Mouse (Mus musculus): ENCODE measurements around the gene Spem2. TPM values are rescaled to one million over a fixed set of nuclear protein-coding genes. Genes with fewer than 3 reads are reported as not detected.
A peak's percentile ranks its signal among the peaks of the same experiment; 100 is the strongest.

The Spem2 gene
- polyA plus RNA-seq, 1 experiment from 2014 or later: not detected

DNA sequence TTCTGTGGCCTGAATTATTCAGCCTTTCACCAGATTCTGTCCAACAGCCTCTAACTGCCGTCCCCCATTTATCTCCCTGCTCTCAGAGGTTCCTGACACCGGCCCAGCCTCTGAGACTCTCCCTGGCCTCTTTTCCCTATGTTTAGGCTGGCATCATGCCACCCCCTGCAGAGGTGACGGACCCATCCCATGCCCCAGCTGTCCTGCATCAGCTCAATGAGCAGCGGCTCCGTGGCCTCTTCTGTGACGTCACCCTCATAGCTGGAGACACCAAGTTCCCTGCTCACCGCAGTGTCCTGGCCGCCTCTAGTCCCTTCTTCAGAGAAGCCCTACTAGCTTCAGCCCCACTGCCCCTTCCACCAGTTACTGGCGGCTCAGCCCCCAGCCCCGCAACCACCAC lies 42.5 kb downstream of the Spem2 start:
- H3K9me3 ChIP-seq: no peaks in the 10 kb centered on the region
- no peak for ATAC-seq (ENCODE audit: borderline replicate concordance, extremely low read depth, low FRiP score, low TSS enrichment)
- H3K36me3 ChIP-seq: peaks cover 3% of the 10 kb centered on the region; the same call in 1 of the 2 replicates
- H3K4me3 ChIP-seq: no peak overlapping the region
- H3K4me2 ChIP-seq: no peak overlapping the region
- H3K4me1 ChIP-seq: peaks cover 19% of the 10 kb centered on the region
- H3K27me3 ChIP-seq: no peaks in the 10 kb centered on the region
- no peak overlapping the region for H3K27ac ChIP-seq
- H3K9ac ChIP-seq: no peak overlapping the region
- 58% methylated on average over 10 of the region's 10 CpGs for WGBS

DNA sequence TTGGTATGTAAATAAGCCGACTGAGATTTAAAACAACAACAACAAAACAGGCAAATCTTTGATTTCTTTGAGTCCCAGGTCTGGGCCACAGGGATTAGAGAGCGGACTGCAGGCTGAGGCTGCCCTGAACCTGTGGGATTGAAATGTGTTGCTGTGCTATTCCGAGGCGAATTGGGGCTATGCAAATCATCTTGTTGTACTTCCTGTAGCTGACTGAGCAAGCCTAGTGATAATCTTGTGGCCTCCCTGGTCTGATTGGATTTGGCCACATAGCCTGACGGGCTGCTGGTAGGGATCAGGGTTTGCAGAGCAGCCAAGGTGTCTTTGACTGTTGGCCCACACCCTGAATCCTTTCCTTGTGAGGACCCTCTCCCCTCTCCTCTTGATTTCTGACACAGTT lies 43.3 kb downstream of the Spem2 start:
- Histone ChIP-seq H3K27me3 (no peaks in the 10 kb centered on the region), H3K9me3 (no peaks in the 10 kb centered on the region), H3K36me3 (peaks cover 3% of the 10 kb centered on the region; the same call in 1 of the 2 replicates), H3K27ac (no peak overlapping the region), H3K9ac (no peak overlapping the region), H3K4me3 (no peak overlapping the region), H3K4me2 (no peak overlapping the region), H3K4me1 (peaks cover 19% of the 10 kb centered on the region)
- ATAC-seq (ENCODE audit: borderline replicate concordance, extremely low read depth, low FRiP score, low TSS enrichment): no peak
- WGBS: 59% methylated on average over 5 of the region's 5 CpGs

DNA sequence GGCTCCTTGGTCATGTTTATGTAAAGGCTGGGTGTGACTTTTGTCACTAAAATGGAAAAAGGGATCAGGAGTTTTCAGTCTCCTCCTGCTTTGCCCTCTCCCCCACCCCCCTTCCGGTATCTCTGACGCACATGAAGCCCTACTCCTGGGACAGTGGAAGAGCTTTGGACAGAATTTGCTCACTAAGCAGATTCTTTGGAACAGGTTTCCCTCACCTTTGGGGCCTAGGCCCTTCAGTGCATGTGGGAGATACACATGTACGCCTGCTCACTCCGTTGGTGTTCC lies 50.7 kb downstream of the Spem2 start:
- Histone ChIP-seq H3K9ac (no peak overlapping the region), H3K4me2 (peak overlapping the region; percentile 60), H3K9me3 (no peaks in the 10 kb centered on the region), H3K27me3 (no peaks in the 10 kb centered on the region), H3K27ac (no peak overlapping the region), H3K36me3 (no peaks in the 10 kb centered on the region), H3K4me3 (peak overlapping the region; percentile 86; the same call in 1 of the 2 replicates), H3K4me1 (peaks cover 22% of the 10 kb centered on the region)
- WGBS: 45% methylated on average over 4 of the region's 4 CpGs
- ATAC-seq (ENCODE audit: borderline replicate concordance, extremely low read depth, low FRiP score, low TSS enrichment): no peak

DNA sequence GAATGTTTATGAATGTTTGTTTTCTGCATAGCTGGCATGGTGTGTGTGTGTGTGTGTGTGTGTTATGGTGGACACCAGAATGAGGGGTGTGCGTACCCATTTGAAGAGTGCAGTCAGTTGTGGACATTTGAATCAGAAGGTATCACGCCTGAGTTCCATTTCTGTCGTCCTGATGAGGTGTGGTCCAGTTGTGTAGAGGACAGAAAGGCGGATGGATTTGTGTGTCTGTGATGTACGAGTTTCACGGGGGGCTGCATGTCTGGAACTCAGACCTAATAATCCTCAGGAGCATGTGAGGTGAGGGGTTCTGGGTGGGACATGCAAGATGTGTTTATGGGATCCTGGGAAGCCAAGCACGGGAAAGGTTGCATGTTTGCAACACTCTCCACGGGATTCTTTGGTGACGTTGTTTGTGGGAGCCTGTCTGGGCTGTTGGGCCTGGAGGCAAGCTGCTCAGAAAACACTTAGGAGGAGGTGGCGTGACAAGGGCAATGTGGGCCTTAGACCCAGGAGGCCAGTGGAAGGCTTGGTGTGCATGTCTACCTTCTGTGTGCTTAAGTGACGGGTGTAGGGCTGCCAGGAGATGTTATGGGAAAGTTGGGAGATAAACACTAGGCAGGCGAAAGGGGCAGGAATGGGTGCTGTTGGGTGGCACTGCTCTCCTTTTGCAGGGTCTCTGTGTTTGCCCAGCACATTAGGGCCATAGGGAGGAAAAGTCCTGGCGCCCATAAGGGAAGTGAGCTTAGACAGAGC lies 51.2 kb downstream of the Spem2 start:
- peak overlapping the region; percentile 86 for H3K4me3 ChIP-seq
- WGBS: 41% methylated on average over 13 of the region's 13 CpGs
- ATAC-seq (ENCODE audit: borderline replicate concordance, extremely low read depth, low FRiP score, low TSS enrichment): no peak

More for the DNA sequence above, 51.2 kb downstream of the Spem2 start:
- H3K4me2 ChIP-seq: peak overlapping the region; percentile 60
- peak overlapping the region; percentile 94 for H3K9ac ChIP-seq
- no peaks in the 10 kb centered on the region for H3K9me3 ChIP-seq
- no peaks in the 10 kb centered on the region for H3K27me3 ChIP-seq
- H3K4me1 ChIP-seq: peaks cover 22% of the 10 kb centered on the region
- H3K36me3 ChIP-seq: no peaks in the 10 kb centered on the region
- no peak overlapping the region for H3K27ac ChIP-seq

Other genes starting within 250 kb of the Spem2 start
- gene Wrap53, start 238.2 kb downstream of the Spem2 start, polyA plus RNA-seq (2015; fragmentation: Nextera tagmentation; extraction: Ambion mirVana): 28.3 and 28.4 TPM in 2 replicates
- 168 and 170 TPM in 2 replicates for gene Trp53, start 238.1 kb downstream of the Spem2 start, polyA plus RNA-seq (2015; fragmentation: Nextera tagmentation; extraction: Ambion mirVana)
- gene Atp1b2, start 212.5 kb downstream of the Spem2 start, polyA plus RNA-seq (2015; fragmentation: Nextera tagmentation; extraction: Ambion mirVana): 8.4 and 10.1 TPM in 2 replicates
- gene Shbg, start 200.6 kb downstream of the Spem2 start, polyA plus RNA-seq (2015; fragmentation: Nextera tagmentation; extraction: Ambion mirVana): not detected in 2 replicates
- 17.8 and 18.6 TPM in 2 replicates for gene Sat2, start 196.4 kb downstream of the Spem2 start, polyA plus RNA-seq (2015; fragmentation: Nextera tagmentation; extraction: Ambion mirVana)
- gene Fxr2, start 185.5 kb downstream of the Spem2 start, polyA plus RNA-seq (2015; fragmentation: Nextera tagmentation; extraction: Ambion mirVana): 26.7 and 27.8 TPM in 2 replicates
- 0.24 and 0.25 TPM in 2 replicates for gene Sox15, start 163.2 kb downstream of the Spem2 start, polyA plus RNA-seq (2015; fragmentation: Nextera tagmentation; extraction: Ambion mirVana)
- 66.2 and 66.7 TPM in 2 replicates for gene Mpdu1, start 155.8 kb downstream of the Spem2 start, polyA plus RNA-seq (2015; fragmentation: Nextera tagmentation; extraction: Ambion mirVana)
- gene Cd68, start 152.3 kb downstream of the Spem2 start, polyA plus RNA-seq (2015; fragmentation: Nextera tagmentation; extraction: Ambion mirVana): 11.5 and 11.8 TPM in 2 replicates
- gene Eif4a1, start 146.0 kb downstream of the Spem2 start, polyA plus RNA-seq (2015; fragmentation: Nextera tagmentation; extraction: Ambion mirVana): 595 and 603 TPM in 2 replicates
- 72.5 and 81.1 TPM in 2 replicates for gene Senp3, start 136.4 kb downstream of the Spem2 start, polyA plus RNA-seq (2015; fragmentation: Nextera tagmentation; extraction: Ambion mirVana)
- gene Tnfsf13, start 132.7 kb downstream of the Spem2 start, polyA plus RNA-seq (2015; fragmentation: Nextera tagmentation; extraction: Ambion mirVana): 1.0 and 1.1 TPM in 2 replicates
- 8.3 and 8.9 TPM in 2 replicates for gene Tnfsf12, start 122.6 kb downstream of the Spem2 start, polyA plus RNA-seq (2015; fragmentation: Nextera tagmentation; extraction: Ambion mirVana)
- gene Tnfsfm13, start 122.4 kb downstream of the Spem2 start, polyA plus RNA-seq (2015; fragmentation: Nextera tagmentation; extraction: Ambion mirVana): 4.3 and 5.9 TPM in 2 replicates
- 26.7 and 31.6 TPM in 2 replicates for gene Polr2a, start 59.8 kb downstream of the Spem2 start, polyA plus RNA-seq (2015; fragmentation: Nextera tagmentation; extraction: Ambion mirVana)
- gene Slc35g3, start 56.5 kb downstream of the Spem2 start, polyA plus RNA-seq (2015; fragmentation: Nextera tagmentation; extraction: Ambion mirVana): 0.19 and 0.26 TPM in 2 replicates
- 2.6 and 3.0 TPM in 2 replicates for gene Zbtb4, start 52.6 kb downstream of the Spem2 start, polyA plus RNA-seq (2015; fragmentation: Nextera tagmentation; extraction: Ambion mirVana)
- gene Chrnb1, start 22.5 kb downstream of the Spem2 start, polyA plus RNA-seq (2015; fragmentation: Nextera tagmentation; extraction: Ambion mirVana): 15.7 and 15.8 TPM in 2 replicates
- gene Fgf11, start 16.6 kb downstream of the Spem2 start, polyA plus RNA-seq (2015; fragmentation: Nextera tagmentation; extraction: Ambion mirVana): 1.2 and 1.3 TPM in 2 replicates
- 6.3 and 7.3 TPM in 2 replicates for gene Tmem102, start 12.8 kb downstream of the Spem2 start, polyA plus RNA-seq (2015; fragmentation: Nextera tagmentation; extraction: Ambion mirVana)
- gene Gm39566, start 3.2 kb downstream of the Spem2 start, polyA plus RNA-seq (2015; fragmentation: Nextera tagmentation; extraction: Ambion mirVana): not detected in 2 replicates
- gene Spem1, start 3.7 kb upstream of the Spem2 start, polyA plus RNA-seq (2015; fragmentation: Nextera tagmentation; extraction: Ambion mirVana): not detected in 2 replicates
- 5.5 and 6.5 TPM in 2 replicates for gene Nlgn2, start 19.3 kb upstream of the Spem2 start, polyA plus RNA-seq (2015; fragmentation: Nextera tagmentation; extraction: Ambion mirVana)
- gene Tmem256, start 20.0 kb upstream of the Spem2 start, polyA plus RNA-seq (2015; fragmentation: Nextera tagmentation; extraction: Ambion mirVana): 434 and 473 TPM in 2 replicates
- 110 and 119 TPM in 2 replicates for gene Plscr3, start 27.9 kb upstream of the Spem2 start, polyA plus RNA-seq (2015; fragmentation: Nextera tagmentation; extraction: Ambion mirVana)
- gene Tnk1, start 40.3 kb upstream of the Spem2 start, polyA plus RNA-seq (2015; fragmentation: Nextera tagmentation; extraction: Ambion mirVana): 9.2 and 9.6 TPM in 2 replicates
- gene Tmem95, start 59.6 kb upstream of the Spem2 start, polyA plus RNA-seq (2015; fragmentation: Nextera tagmentation; extraction: Ambion mirVana): not detected in 2 replicates
- 8.1 and 8.6 TPM in 2 replicates for gene Kctd11, start 62.9 kb upstream of the Spem2 start, polyA plus RNA-seq (2015; fragmentation: Nextera tagmentation; extraction: Ambion mirVana)
- 1.4 and 5.0 TPM in 2 replicates for gene Acap1, start 77.1 kb upstream of the Spem2 start, polyA plus RNA-seq (2015; fragmentation: Nextera tagmentation; extraction: Ambion mirVana)
- gene 2810408A11Rik, start 82.5 kb upstream of the Spem2 start, polyA plus RNA-seq (2015; fragmentation: Nextera tagmentation; extraction: Ambion mirVana): 11.9 and 13.0 TPM in 2 replicates
- 7.1 and 8.0 TPM in 2 replicates for gene Neurl4, start 82.6 kb upstream of the Spem2 start, polyA plus RNA-seq (2015; fragmentation: Nextera tagmentation; extraction: Ambion mirVana)
- 81.7 and 82.2 TPM in 2 replicates for gene Gps2, start 95.4 kb upstream of the Spem2 start, polyA plus RNA-seq (2015; fragmentation: Nextera tagmentation; extraction: Ambion mirVana)
- gene Eif5a, start 103.5 kb upstream of the Spem2 start, polyA plus RNA-seq (2015; fragmentation: Nextera tagmentation; extraction: Ambion mirVana): 1,673 and 1,693 TPM in 2 replicates
- gene Ybx2, start 117.3 kb upstream of the Spem2 start, polyA plus RNA-seq (2015; fragmentation: Nextera tagmentation; extraction: Ambion mirVana): 2.8 and 3.0 TPM in 2 replicates
- gene Slc2a4, start 129.7 kb upstream of the Spem2 start, polyA plus RNA-seq (2015; fragmentation: Nextera tagmentation; extraction: Ambion mirVana): 18.0 and 20.6 TPM in 2 replicates
- 154 and 170 TPM in 2 replicates for gene Cldn7, start 146.3 kb upstream of the Spem2 start, polyA plus RNA-seq (2015; fragmentation: Nextera tagmentation; extraction: Ambion mirVana)
- gene Ctdnep1, start 162.7 kb upstream of the Spem2 start, polyA plus RNA-seq (2015; fragmentation: Nextera tagmentation; extraction: Ambion mirVana): 22.3 and 25.4 TPM in 2 replicates
- 106 and 111 TPM in 2 replicates for gene Elp5, start 164.1 kb upstream of the Spem2 start, polyA plus RNA-seq (2015; fragmentation: Nextera tagmentation; extraction: Ambion mirVana)
- 453 and 455 TPM in 2 replicates for gene Gabarap, start 172.7 kb upstream of the Spem2 start, polyA plus RNA-seq (2015; fragmentation: Nextera tagmentation; extraction: Ambion mirVana)
- gene Phf23, start 177.3 kb upstream of the Spem2 start, polyA plus RNA-seq (2015; fragmentation: Nextera tagmentation; extraction: Ambion mirVana): 75.0 and 78.2 TPM in 2 replicates
- 34.7 and 40.3 TPM in 2 replicates for gene Dvl2, start 182.1 kb upstream of the Spem2 start, polyA plus RNA-seq (2015; fragmentation: Nextera tagmentation; extraction: Ambion mirVana)
- gene Acadvl, start 196.9 kb upstream of the Spem2 start, polyA plus RNA-seq (2015; fragmentation: Nextera tagmentation; extraction: Ambion mirVana): 73.9 and 81.3 TPM in 2 replicates
- 5.6 and 5.9 TPM in 2 replicates for gene Dlg4, start 198.5 kb upstream of the Spem2 start, polyA plus RNA-seq (2015; fragmentation: Nextera tagmentation; extraction: Ambion mirVana)
- 0.23 and 0.29 TPM in 2 replicates for gene Asgr1, start 235.6 kb upstream of the Spem2 start, polyA plus RNA-seq (2015; fragmentation: Nextera tagmentation; extraction: Ambion mirVana)